In the genomic region with DNA sequence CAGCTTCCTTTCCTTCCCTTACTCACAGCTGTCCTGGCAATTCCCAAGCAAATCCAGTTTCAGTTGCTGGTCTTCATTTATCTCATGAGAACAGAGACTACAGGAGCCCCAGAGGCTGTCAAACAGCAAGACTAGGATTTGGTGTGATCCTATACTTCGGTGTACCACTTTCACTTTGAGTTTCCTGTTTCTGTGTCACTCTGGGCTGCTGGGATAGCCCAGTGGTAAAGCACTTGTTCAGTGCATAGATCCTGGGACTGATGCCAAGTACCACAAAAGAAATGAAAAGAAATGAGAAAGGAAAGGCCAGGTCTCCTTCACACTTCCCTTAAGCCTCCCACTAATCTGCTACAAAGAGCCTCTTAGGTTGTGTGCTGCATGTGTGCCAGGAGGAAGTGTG, we compare ENCODE assay signal across 20 mouse cellular contexts. TPM values are rescaled to one million over a fixed set of nuclear protein-coding genes. Genes with fewer than 3 reads are reported as not detected.
DNase-seq lines count a peak whose midpoint lies in the region; ATAC-seq and TF ChIP-seq lines count a peak whose summit lies in the region.
"Not testable (repeated sequence)": the region's sequence is repeated elsewhere in the genome, so short reads cannot be mapped to it uniquely, and the experiment has no call there.
"Had no signal": no experiment of that assay in that cellular context is flagged by ENCODE, and none has a peak within 500 bp of the region (broad histone marks: within the 10 kb centered on the region; RNA-seq: fewer than 3 reads in every experiment).

No protein-coding gene starts in this region.

- H3K27me3 ChIP-seq in CH12.LX (replicated peaks); heart, embryonic 14.5 days (ENCODE audit: control insufficient read depth, insufficient read depth, low read length); lung, embryonic 16.5 days (ENCODE audit: control insufficient read depth, insufficient read depth, low read depth, low read length): not testable (repeated sequence)

- TF ChIP-seq POLR2A in CH12.LX (IDR thresholded peaks at IDR 0.05; ENCODE audit: low read depth, low read length): not testable (repeated sequence)

- not testable (repeated sequence) for TF ChIP-seq RAD21 in CH12.LX (IDR thresholded peaks at IDR 0.05; ENCODE audit: low read depth, low read length)

- in situ Hi-C loops in CH12.LX (cut with MboI; ENCODE audit: low pct_ligation_motif_present, low pct_unique_long_range_greater_than_20kb, low sequenced_read_pairs): not testable (repeated sequence)

- peak overlapping the region; percentile 21; the same call in 1 of the 2 replicates for H3K4me2 ChIP-seq in CH12.LX (ENCODE audit: insufficient read depth, low read depth, poor library complexity, severe bottlenecking)
- not testable (repeated sequence) for H3K4me2 ChIP-seq in heart, embryonic 14.5 days (ENCODE audit: low read length); lung, embryonic 16.5 days (ENCODE audit: low read depth, low read length)

- peak; percentile 7 for DNase-seq in 3134 (ENCODE audit: extremely low read depth, insufficient read length, low spot score)
- DNase-seq in CH12.LX (ENCODE audit: extremely low read depth): not testable (repeated sequence)
- DNase-seq in heart, adult 11 months: peak; percentile 15

- dilution Hi-C loops in CH12.LX (cut with MboI; ENCODE audit: extremely low pct_ligation_motif_present, extremely low pct_unique_long_range_greater_than_20kb, low sequenced_read_pairs): not testable (repeated sequence)

- TF ChIP-seq CTCF in CH12.LX (conservative IDR thresholded peaks at IDR 0.05 in 1 of 2, IDR thresholded peaks at IDR 0.05 in 1 of 2; ENCODE audit: low read depth in 2 of 2, low read length in 2 of 2): not testable (repeated sequence)

- not testable (repeated sequence) for H3K4me3 ChIP-seq in CH12.LX (replicated peaks in 1 of 3; ENCODE audit: low read depth in 2 of 3, low read length in 2 of 3, poor library complexity in 1 of 3); heart, embryonic 14.5 days (ENCODE audit: control insufficient read depth in 1 of 2, insufficient read depth in 1 of 2, low read depth in 1 of 2, low read length in 2 of 2); lung, embryonic 16.5 days (ENCODE audit: low read length)

- not testable (repeated sequence) for H3K27ac ChIP-seq in CH12.LX (ENCODE audit: insufficient read depth, low read depth); heart, embryonic 14.5 days (replicated peaks in 1 of 2; ENCODE audit: control insufficient read depth in 1 of 2, insufficient read depth in 1 of 2, low read depth in 2 of 2, low read length in 2 of 2); lung, embryonic 16.5 days (ENCODE audit: low read length)

- ATAC-seq in common myeloid progenitor, adult 5-6 weeks (replicated peaks; ENCODE audit: low read depth, poor library complexity, severe bottlenecking): peak; percentile 66
- ATAC-seq in heart, embryonic 14.5 days (ENCODE audit: insufficient number of reproducible peaks, insufficient read depth, low FRiP score, low read depth): 0 out of 2 replicates have a peak, but pooled peaks have one; percentile 54
- ATAC-seq in lung, embryonic 16.5 days (ENCODE audit: low read depth): 0 out of 2 replicates have a peak, but pooled peaks have one; percentile 31

- not testable (repeated sequence) for H3K79me2 ChIP-seq in CH12.LX (replicated peaks; ENCODE audit: control insufficient read depth, extremely low read depth, insufficient read depth, poor library complexity, severe bottlenecking)

- WGBS in heart, embryonic 14.5 days: 81% methylated on average over 1 of the region's 1 CpGs
- 35% methylated on average over 1 of the region's 1 CpGs for WGBS in lung, embryonic 16.5 days

- not testable (repeated sequence) for H3K36me3 ChIP-seq in CH12.LX (replicated peaks in 1 of 2; ENCODE audit: control insufficient read depth in 1 of 2, insufficient read depth in 1 of 2, low read length in 1 of 2); heart, embryonic 14.5 days (ENCODE audit: control insufficient read depth, insufficient read depth, low read length); lung, embryonic 16.5 days (ENCODE audit: control insufficient read depth, insufficient read depth, low read length)

- H3K9ac ChIP-seq in CH12.LX (ENCODE audit: insufficient read depth, low read depth); heart, embryonic 14.5 days (ENCODE audit: low read length); lung, embryonic 16.5 days (ENCODE audit: low read length): not testable (repeated sequence)

- TF ChIP-seq EP300 in CH12.LX (IDR thresholded peaks at IDR 0.05; ENCODE audit: low read length): not testable (repeated sequence)

- H3K9me3 ChIP-seq in CH12.LX (replicated peaks; ENCODE audit: low read length); heart, embryonic 14.5 days (ENCODE audit: control insufficient read depth, low read length); lung, embryonic 16.5 days (ENCODE audit: control insufficient read depth, low read length): not testable (repeated sequence)

- H3K4me1 ChIP-seq in CH12.LX (ENCODE audit: control insufficient read depth in 1 of 2, insufficient read depth in 2 of 2); heart, embryonic 14.5 days (ENCODE audit: control insufficient read depth in 2 of 2, insufficient read depth in 2 of 2, low read length in 2 of 2); lung, embryonic 16.5 days (replicated peaks; ENCODE audit: control insufficient read depth, insufficient read depth, low read length): not testable (repeated sequence)

RNA-seq across cellular contexts. Expression of a gene that starts 13.4 kb away (rescaled TPM):
- total RNA-seq in CH12.LX (2012; rRNA removed) (not detected in 2 replicates), CH12.LX (2014; rRNA removed) (not detected in 2 replicates)
- not detected in 2 replicates for polyA plus RNA-seq in CH12.LX (2012; ENCODE audit: insufficient read length, low read depth)
- total RNA-seq in common myeloid progenitor, adult 5-6 weeks (2017): not detected in 2 replicates
- polyA plus RNA-seq in heart, embryonic 14.5 days (2014; fragmentation: Nextera tagmentation; extraction: Ambion mirVana): not detected in 2 replicates
- not detected in 2 replicates for polyA plus RNA-seq in lung, embryonic 16.5 days (2015; fragmentation: Nextera tagmentation; extraction: Ambion mirVana)
- total RNA-seq: adrenal gland, adult 2 months; adrenal gland, postnatal 10 days; adrenal gland, postnatal 25 days; adrenal gland, postnatal 4 days; ES-E14; forebrain, postnatal 0 days had no signal
- polyA plus RNA-seq: adrenal gland, adult 2 months; CD4-positive, CD25-positive, alpha-beta regulatory T cell, adult 4 months; cerebellum, adult 2 months; embryonic facial prominence, embryonic 11.5 days; embryonic facial prominence, embryonic 13.5 days; forebrain, embryonic 11.5 days; forebrain, embryonic 13.5 days; forebrain, embryonic 15.5 days; forebrain, postnatal 0 days had no signal

RNA-seq across cellular contexts. Expression of a gene that starts 17.8 kb away (rescaled TPM):
- not detected in 2 replicates for total RNA-seq in CH12.LX (2012; rRNA removed)
- not detected in 2 replicates for total RNA-seq in CH12.LX (2014; rRNA removed)
- not detected in 2 replicates for polyA plus RNA-seq in CH12.LX (2012; ENCODE audit: insufficient read length, low read depth)
- not detected in 2 replicates for total RNA-seq in common myeloid progenitor, adult 5-6 weeks (2017)
- polyA plus RNA-seq in heart, embryonic 14.5 days (2014; fragmentation: Nextera tagmentation; extraction: Ambion mirVana): not detected in 2 replicates
- not detected in 2 replicates for polyA plus RNA-seq in lung, embryonic 16.5 days (2015; fragmentation: Nextera tagmentation; extraction: Ambion mirVana)
- total RNA-seq: adrenal gland, adult 2 months; adrenal gland, postnatal 25 days; adrenal gland, postnatal 4 days; ES-E14; forebrain, postnatal 0 days; MEL had no signal
- polyA plus RNA-seq: adrenal gland, adult 2 months; cerebellum, adult 2 months; embryonic facial prominence, embryonic 11.5 days; embryonic facial prominence, embryonic 13.5 days; forebrain, embryonic 11.5 days; forebrain, embryonic 13.5 days; forebrain, embryonic 15.5 days; forebrain, postnatal 0 days had no signal

RNA-seq across cellular contexts. Expression of a gene that starts 38.4 kb away (rescaled TPM):
- total RNA-seq in CH12.LX (2012; rRNA removed): not detected in 2 replicates
- total RNA-seq in CH12.LX (2014; rRNA removed): not detected in 2 replicates
- 0.17 and 0.37 TPM in 2 replicates for polyA plus RNA-seq in CH12.LX (2012; ENCODE audit: insufficient read length, low read depth)
- total RNA-seq in common myeloid progenitor, adult 5-6 weeks (2017): not detected in 2 replicates
- polyA plus RNA-seq in heart, embryonic 14.5 days (2014; fragmentation: Nextera tagmentation; extraction: Ambion mirVana): not detected in 2 replicates
- not detected in 2 replicates for polyA plus RNA-seq in lung, embryonic 16.5 days (2015; fragmentation: Nextera tagmentation; extraction: Ambion mirVana)
- total RNA-seq: adrenal gland, postnatal 25 days; adrenal gland, postnatal 4 days; ES-E14; forebrain, postnatal 0 days; MEL had no signal
- polyA plus RNA-seq: adrenal gland, adult 2 months; cerebellum, adult 2 months; embryonic facial prominence, embryonic 11.5 days; embryonic facial prominence, embryonic 13.5 days; forebrain, embryonic 11.5 days; forebrain, embryonic 13.5 days; forebrain, embryonic 15.5 days; forebrain, postnatal 0 days had no signal

RNA-seq across cellular contexts. Expression of a gene that starts 47.4 kb away (rescaled TPM):
- not detected in 2 replicates for total RNA-seq in CH12.LX (2012; rRNA removed)
- total RNA-seq in CH12.LX (2014; rRNA removed): not detected in 2 replicates
- not detected in 2 replicates for polyA plus RNA-seq in CH12.LX (2012; ENCODE audit: insufficient read length, low read depth)
- not detected in 2 replicates for total RNA-seq in common myeloid progenitor, adult 5-6 weeks (2017)
- polyA plus RNA-seq in heart, embryonic 14.5 days (2014; fragmentation: Nextera tagmentation; extraction: Ambion mirVana): not detected in 2 replicates
- polyA plus RNA-seq in lung, embryonic 16.5 days (2015; fragmentation: Nextera tagmentation; extraction: Ambion mirVana): not detected in 2 replicates
- total RNA-seq: adrenal gland, adult 2 months; adrenal gland, postnatal 10 days; adrenal gland, postnatal 25 days; adrenal gland, postnatal 4 days; forebrain, postnatal 0 days; MEL had no signal
- polyA plus RNA-seq: adrenal gland, adult 2 months; cerebellum, adult 2 months; embryonic facial prominence, embryonic 11.5 days; embryonic facial prominence, embryonic 13.5 days; forebrain, embryonic 11.5 days; forebrain, embryonic 13.5 days; forebrain, embryonic 15.5 days had no signal
